Mouse (Mus musculus): ENCODE results near the gene Tbx15.

GRCm38 (mm10) chr3:99233393-99234318 is 6.5 kb upstream of the Tbx15 start:
- TF ChIP-seq CTCF (IDR thresholded peaks at IDR 0.05; ENCODE audit: insufficient read depth, low read length), result no peak
- TF ChIP-seq POLR2A (IDR thresholded peaks at IDR 0.05; ENCODE audit: borderline replicate concordance, extremely low read depth, low read depth, low read length), result no peak

Data from lung, adult 2 months (tissue).